Mouse (Mus musculus) kidney, adult 9 months (tissue): ENCODE data around the gene Il2rb.

ENCODE experiments used
- DNase-seq: peaks from one replicate; pipeline ENCODE4 v3.0.0; 2022

Gene Il2rb

GRCm38 (mm10) chr15:78518221-78518620 is 23.1 kb upstream of the Il2rb start:
- no peak for DNase-seq

- DNase-seq, result peak; percentile 15
Observed at GRCm38 (mm10) chr15:78515759-78516158, 20.7 kb upstream of the Il2rb start.

- DNase-seq, result peak; percentile 85
Observed at GRCm38 (mm10) chr15:78514393-78515146, 19.5 kb upstream of the Il2rb start.

GRCm38 (mm10) chr15:78513019-78513418 is 17.9 kb upstream of the Il2rb start:
- no peak for DNase-seq

GRCm38 (mm10) chr15:78511951-78512350 is 16.9 kb upstream of the Il2rb start:
- no peak for DNase-seq

GRCm38 (mm10) chr15:78510736-78511135 is 15.7 kb upstream of the Il2rb start:
- DNase-seq, result no peak

- no peak for DNase-seq
Observed at GRCm38 (mm10) chr15:78510121-78510576, 15.1 kb upstream of the Il2rb start.

GRCm38 (mm10) chr15:78509297-78509899 is 14.3 kb upstream of the Il2rb start:
- DNase-seq, result no peak

GRCm38 (mm10) chr15:78508443-78508842 is 13.4 kb upstream of the Il2rb start:
- no peak for DNase-seq

GRCm38 (mm10) chr15:78505541-78505940 is 10.5 kb upstream of the Il2rb start:
- DNase-seq, result no peak

- no peak for DNase-seq
Observed at GRCm38 (mm10) chr15:78504816-78505215, 9.7 kb upstream of the Il2rb start.

- no peak for DNase-seq
Observed at GRCm38 (mm10) chr15:78504013-78504412, 8.9 kb upstream of the Il2rb start.

- no peak for DNase-seq
Observed at GRCm38 (mm10) chr15:78502437-78503132, 7.5 kb upstream of the Il2rb start.

GRCm38 (mm10) chr15:78493401-78494010 is 1.6 kb downstream of the Il2rb start:
- no peak for DNase-seq

- no peak for DNase-seq
Observed at GRCm38 (mm10) chr15:78491301-78491700, 3.8 kb downstream of the Il2rb start.

- no peak for DNase-seq
Observed at GRCm38 (mm10) chr15:78489906-78490305, 5.2 kb downstream of the Il2rb start.

- no peak for DNase-seq
Observed at GRCm38 (mm10) chr15:78489248-78489647, 5.8 kb downstream of the Il2rb start.

- no peak for DNase-seq
Observed at GRCm38 (mm10) chr15:78487066-78487465, 8.0 kb downstream of the Il2rb start.

- DNase-seq, result no peak
Observed at GRCm38 (mm10) chr15:78486564-78486963, 8.5 kb downstream of the Il2rb start.

- no peak for DNase-seq
Observed at GRCm38 (mm10) chr15:78483311-78483710, 11.8 kb downstream of the Il2rb start.

GRCm38 (mm10) chr15:78482518-78482917 is 12.6 kb downstream of the Il2rb start:
- DNase-seq, result no peak

- no peak for DNase-seq
Observed at GRCm38 (mm10) chr15:78481448-78482000, 13.5 kb downstream of the Il2rb start.

GRCm38 (mm10) chr15:78480991-78481390 is 14.1 kb downstream of the Il2rb start:
- DNase-seq, result no peak
